Mouse (Mus musculus) G1E (cell line): Measurements from ENCODE around the gene Atg10. TPM values are rescaled to one million over a fixed set of nuclear protein-coding genes. Genes with fewer than 3 reads are reported as not detected.

ENCODE experiments used
- ATAC-seq: 2 replicates; pipeline ENCODE4 v1.8.0; 2016; ENCODE audit warnings: mild to moderate bottlenecking; ENCODE audit not compliant: insufficient number of reproducible peaks, poor library complexity, low FRiP score, severe bottlenecking; ENCODE audit errors: extremely low read depth
- DNase-seq: peaks from one replicate; pipeline ENCODE4 v3.0.0; 2012; ENCODE audit warnings: low spot score
- H3K27me3 ChIP-seq: 2 replicates; pipeline ENCODE4 v1.6.1; 2012; ENCODE audit warnings: mild to moderate bottlenecking, low read length, inconsistent platforms; ENCODE audit not compliant: insufficient read depth
- H3K36me3 ChIP-seq: replicated peaks from 2 replicates; pipeline ENCODE3; 2012; ENCODE audit warnings: mild to moderate bottlenecking, inconsistent platforms
- H3K4me1 ChIP-seq: 2 replicates; pipeline ENCODE4 v1.6.1; 2012; ENCODE audit warnings: low read depth, low read length, inconsistent platforms, mixed read lengths; ENCODE audit not compliant: insufficient read depth
- H3K4me3 ChIP-seq: 2 replicates; pipeline ENCODE4 v1.5.1; 2012; ENCODE audit warnings: low read depth, mild to moderate bottlenecking, inconsistent platforms, low read length, moderate library complexity, mixed read lengths
- H3K9me3 ChIP-seq: replicated peaks from 2 replicates; pipeline ENCODE4 v1.6.1; 2012; ENCODE audit warnings: inconsistent platforms
- CTCF ChIP-seq: IDR thresholded peaks from 2 replicates; pipeline ENCODE4 v1.5.1; 2012; ENCODE audit warnings: low read depth, low read length, inconsistent platforms, mixed read lengths
- GATA1 ChIP-seq: IDR thresholded peaks from 2 replicates; pipeline ENCODE4 v1.6.1; 2012; ENCODE audit warnings: borderline replicate concordance, low read length, inconsistent platforms, mixed read lengths
- GATA2 ChIP-seq: IDR thresholded peaks from 2 replicates; pipeline ENCODE4 v1.6.1; 2012; ENCODE audit warnings: low read depth, low read length, inconsistent platforms, borderline replicate concordance
- POLR2AphosphoS5 ChIP-seq: IDR thresholded peaks from 2 replicates; pipeline ENCODE4 v1.6.1; 2012; ENCODE audit warnings: low read depth, low read length, inconsistent platforms; ENCODE audit not compliant: insufficient replicate concordance
- TAL1 ChIP-seq: conservative IDR thresholded peaks from 2 replicates; pipeline ENCODE4 v1.6.1; 2012; ENCODE audit warnings: low read depth, low read length, inconsistent platforms, mixed read lengths
- polyA plus RNA-seq: library from polyadenylated mRNA; stranded (reverse); fragments of >175 nt; gene quantifications from 2 replicates; pipeline ENCODE4 v1.2.3, GENCODE M21; 2012
- total RNA-seq, 2 experiments: library from RNA; stranded (forward) in 1 of 2; stranded (reverse) in 1 of 2; fragments of 200-1000 nt in 1 of 2; fragments of >200 nt in 1 of 2; fragmentation: Nextera tagmentation in 1 of 2; gene quantifications; 2 replicates each; pipeline ENCODE4 v1.2.3; 2014 to 2017

The Atg10 gene
- total and polyA plus RNA-seq, 3 experiments, result 0.28 to 23.3 (median 10.1) TPM

- no peaks in the 10 kb centered on the region for H3K9me3 ChIP-seq
- no peak overlapping the region for H3K4me3 ChIP-seq
- peaks cover 2% of the 10 kb centered on the region for H3K36me3 ChIP-seq
- peaks cover 4% of the 10 kb centered on the region; the same call in 1 of the 2 replicates for H3K4me1 ChIP-seq
- no peaks in the 10 kb centered on the region for H3K27me3 ChIP-seq
- no peak for DNase-seq
- no peak for ATAC-seq
- TF ChIP-seq POLR2AphosphoS5, result no peak
- TF ChIP-seq GATA1, result no peak
Measured at GRCm38 (mm10) chr13:90962836-90963760, 260.7 kb downstream of the Atg10 start.

- H3K27me3 ChIP-seq, result no peaks in the 10 kb centered on the region
- ATAC-seq (no peak), DNase-seq (no peak)
- H3K4me1 ChIP-seq, result peaks cover 2% of the 10 kb centered on the region; the same call in 1 of the 2 replicates
- peaks cover 2% of the 10 kb centered on the region for H3K36me3 ChIP-seq
- TF ChIP-seq GATA1, result no peak
- TF ChIP-seq GATA2, result no peak
- TF ChIP-seq CTCF, result no peak
- TF ChIP-seq TAL1, result no peak
- no peak for TF ChIP-seq POLR2AphosphoS5
- H3K4me3 ChIP-seq, result no peak overlapping the region
- no peaks in the 10 kb centered on the region for H3K9me3 ChIP-seq
Measured at GRCm38 (mm10) chr13:90960591-90960990, 263.2 kb downstream of the Atg10 start.

- DNase-seq (no peak), ATAC-seq (no peak)
- Histone ChIP-seq H3K27me3 (no peaks in the 10 kb centered on the region), H3K4me3 (no peak overlapping the region), H3K4me1 (peaks cover 2% of the 10 kb centered on the region; the same call in 1 of the 2 replicates), H3K36me3 (peaks cover 2% of the 10 kb centered on the region), H3K9me3 (no peaks in the 10 kb centered on the region)
- no peak for TF ChIP-seq GATA1
- no peak for TF ChIP-seq CTCF
Measured at GRCm38 (mm10) chr13:90958894-90959293, 264.9 kb downstream of the Atg10 start.

- Histone ChIP-seq H3K27me3 (no peaks in the 10 kb centered on the region), H3K36me3 (no peaks in the 10 kb centered on the region), H3K4me1 (peaks cover 30% of the 10 kb centered on the region), H3K9me3 (no peaks in the 10 kb centered on the region), H3K4me3 (no peak overlapping the region)
- DNase-seq (no peak), ATAC-seq (peak; percentile 36; the same call in 1 of the 2 replicates)
- TF ChIP-seq TAL1 (no peak), GATA2 (no peak), CTCF (no peak), POLR2AphosphoS5 (no peak), GATA1 (no peak)
Measured at GRCm38 (mm10) chr13:90939600-90939999, 284.2 kb downstream of the Atg10 start.

GRCm38 (mm10) chr13:90939192-90939591 lies 284.6 kb downstream of the Atg10 start:
- DNase-seq, result peak; percentile 32
- H3K36me3 ChIP-seq, result no peaks in the 10 kb centered on the region
- peaks cover 30% of the 10 kb centered on the region for H3K4me1 ChIP-seq
- H3K9me3 ChIP-seq, result no peaks in the 10 kb centered on the region
- peak; percentile 98 for ATAC-seq
- TF ChIP-seq TAL1, result peak; percentile 91
- no peak for TF ChIP-seq GATA1
- peak overlapping the region; percentile 37; the same call in 1 of the 2 replicates for H3K4me3 ChIP-seq
- H3K27me3 ChIP-seq, result no peaks in the 10 kb centered on the region

- Histone ChIP-seq H3K9me3 (no peaks in the 10 kb centered on the region), H3K36me3 (peaks cover under 1% of the 10 kb centered on the region), H3K4me1 (peaks cover 32% of the 10 kb centered on the region), H3K27me3 (no peaks in the 10 kb centered on the region), H3K4me3 (no peak overlapping the region)
- DNase-seq (no peak), ATAC-seq (no peak)
- TF ChIP-seq POLR2AphosphoS5 (no peak), CTCF (no peak), GATA1 (no peak), GATA2 (no peak), TAL1 (no peak)
Measured at GRCm38 (mm10) chr13:90935852-90936251, 287.9 kb downstream of the Atg10 start.
